Mouse (Mus musculus) forebrain, embryonic 15.5 days (tissue): ENCODE measurements at regions not wholly inside any gene's neighbourhood (a gene's known extent, or its start where the extent isn't known, plus 50 kb on each side); places are given as distances from the start of the nearest gene placed in this dataset.
A peak's percentile ranks its signal among the peaks of the same experiment; 100 is the strongest.

Experiments
- ATAC-seq: fragments of 200-750 bp; cut with Nextera tagmentation; replicated peaks from 2 replicates; pipeline ENCODE4 v1.8.0; 2017; ENCODE audit warnings: mild to moderate bottlenecking, moderate TSS enrichment, moderate library complexity
- H3K27ac ChIP-seq: fragments of 300-500 bp; sonication (generic); replicated peaks from 2 replicates; pipeline ENCODE4 v1.5.1; 2015; ENCODE audit warnings: mild to moderate bottlenecking, inconsistent platforms
- H3K27me3 ChIP-seq: fragments of 300-500 bp; sonication (generic); 2 replicates; pipeline ENCODE4 v1.6.1; 2015; ENCODE audit warnings: inconsistent platforms
- H3K36me3 ChIP-seq: fragments of 300-500 bp; sonication (generic); 2 replicates; pipeline ENCODE4 v1.6.1; 2015; ENCODE audit warnings: mild to moderate bottlenecking, inconsistent platforms
- H3K4me1 ChIP-seq: fragments of 300-500 bp; sonication (generic); 2 replicates; pipeline ENCODE4 v1.6.1; 2015; ENCODE audit warnings: inconsistent platforms
- H3K4me2 ChIP-seq: fragments of 300-500 bp; sonication (generic); replicated peaks from 2 replicates; pipeline ENCODE4 v1.6.1; 2015; ENCODE audit warnings: mild to moderate bottlenecking, inconsistent platforms
- H3K4me3 ChIP-seq: fragments of 300-500 bp; sonication (generic); 2 replicates; pipeline ENCODE4 v1.5.1; 2015; ENCODE audit warnings: mild to moderate bottlenecking, inconsistent platforms
- H3K9ac ChIP-seq: fragments of 300-500 bp; sonication (generic); replicated peaks from 2 replicates; pipeline ENCODE4 v1.6.1; 2015; ENCODE audit warnings: mild to moderate bottlenecking, inconsistent platforms
- H3K9me3 ChIP-seq: fragments of 300-500 bp; sonication (generic); 2 replicates; pipeline ENCODE4 v1.6.1; 2016; ENCODE audit warnings: inconsistent platforms
- WGBS: fragments of 180-500 bp; shearing (Covaris S2); methylation state at CpG from one replicate; pipeline ENCODE4 v1.1.7; 2015; ENCODE audit warnings: mixed read lengths; 5-methylcytosine and 5-hydroxymethylcytosine counted together

- Histone ChIP-seq H3K36me3 (no peaks in the 10 kb centered on the region), H3K27ac (no peak overlapping the region), H3K9me3 (no peaks in the 10 kb centered on the region), H3K4me2 (no peak overlapping the region), H3K27me3 (no peaks in the 10 kb centered on the region), H3K9ac (no peak overlapping the region), H3K4me3 (no peak overlapping the region), H3K4me1 (peaks cover 19% of the 10 kb centered on the region)
- WGBS = 33% methylated on average over 4 of the region's 4 CpGs
- ATAC-seq = no peak
Measured at GRCm38 (mm10) chr6:94776585-94776984, 76.6 kb upstream of the Lrig1 start.

- Histone ChIP-seq H3K36me3 (no peaks in the 10 kb centered on the region), H3K27me3 (no peaks in the 10 kb centered on the region), H3K27ac (no peak overlapping the region), H3K4me3 (no peak overlapping the region), H3K4me2 (no peak overlapping the region), H3K9ac (no peak overlapping the region), H3K9me3 (no peaks in the 10 kb centered on the region), H3K4me1 (peaks cover 19% of the 10 kb centered on the region)
- WGBS = 96% methylated on average over 3 of the region's 3 CpGs
- ATAC-seq = no peak
Measured at GRCm38 (mm10) chr6:94774871-94775270, 74.9 kb upstream of the Lrig1 start.

GRCm38 (mm10) chr6:94773604-94774486 lies 73.9 kb upstream of the Lrig1 start:
- Histone ChIP-seq H3K27me3 (no peaks in the 10 kb centered on the region), H3K4me1 (peaks cover 19% of the 10 kb centered on the region), H3K9ac (peak overlapping the region; percentile 46), H3K27ac (peak overlapping the region; percentile 79), H3K4me2 (peak overlapping the region; percentile 48), H3K9me3 (no peaks in the 10 kb centered on the region), H3K36me3 (no peaks in the 10 kb centered on the region), H3K4me3 (peak overlapping the region; percentile 31)
- WGBS = under 1% methylated on average over 27 of the region's 27 CpGs
- ATAC-seq = peak; percentile 65

GRCm38 (mm10) chr6:94772868-94773603 lies 73.1 kb upstream of the Lrig1 start:
- H3K4me1 ChIP-seq = peaks cover 19% of the 10 kb centered on the region
- H3K36me3 ChIP-seq = no peaks in the 10 kb centered on the region
- H3K4me2 ChIP-seq = peak overlapping the region; percentile 48
- H3K9ac ChIP-seq = peak overlapping the region; percentile 46
- no peaks in the 10 kb centered on the region for H3K27me3 ChIP-seq
- no peaks in the 10 kb centered on the region for H3K9me3 ChIP-seq
- WGBS = 8% methylated on average over 12 of the region's 12 CpGs
- peak; percentile 38; the same call in 1 of the 2 replicates for ATAC-seq
- peak overlapping the region; percentile 79 for H3K27ac ChIP-seq
- H3K4me3 ChIP-seq = peak overlapping the region; percentile 31

- Histone ChIP-seq H3K9ac (no peak overlapping the region), H3K4me3 (no peak overlapping the region), H3K36me3 (no peaks in the 10 kb centered on the region), H3K9me3 (no peaks in the 10 kb centered on the region), H3K27ac (0 out of 2 replicates have a peak overlapping the region, but pooled peaks have one; percentile 79), H3K4me1 (peaks cover 19% of the 10 kb centered on the region), H3K4me2 (no peak overlapping the region), H3K27me3 (no peaks in the 10 kb centered on the region)
- WGBS = 21% methylated on average over 7 of the region's 7 CpGs
- no peak for ATAC-seq
Measured at GRCm38 (mm10) chr6:94772391-94772790, 72.4 kb upstream of the Lrig1 start.

GRCm38 (mm10) chr6:94768230-94768629 lies 68.3 kb upstream of the Lrig1 start:
- 66% methylated on average over 5 of the region's 5 CpGs for WGBS
- no peak for ATAC-seq
- no peak overlapping the region for H3K27ac ChIP-seq

GRCm38 (mm10) chr6:94765724-94766123 lies 65.8 kb upstream of the Lrig1 start:
- H3K27ac ChIP-seq = no peak overlapping the region
- H3K9ac ChIP-seq = no peak overlapping the region
- WGBS = 81% methylated on average over 6 of the region's 6 CpGs
- no peaks in the 10 kb centered on the region for H3K36me3 ChIP-seq
- ATAC-seq = no peak
- H3K4me3 ChIP-seq = no peak overlapping the region
- peaks cover under 1% of the 10 kb centered on the region for H3K4me1 ChIP-seq
- no peak overlapping the region for H3K4me2 ChIP-seq
- H3K9me3 ChIP-seq = no peaks in the 10 kb centered on the region
- H3K27me3 ChIP-seq = no peaks in the 10 kb centered on the region

More at GRCm38 (mm10) chr6:94768230-94768629, 68.3 kb upstream of the Lrig1 start:
- H3K27me3 ChIP-seq = no peaks in the 10 kb centered on the region
- peaks cover 6% of the 10 kb centered on the region for H3K4me1 ChIP-seq
- no peak overlapping the region for H3K4me2 ChIP-seq
- H3K4me3 ChIP-seq = no peak overlapping the region
- no peaks in the 10 kb centered on the region for H3K9me3 ChIP-seq
- no peaks in the 10 kb centered on the region for H3K36me3 ChIP-seq
- no peak overlapping the region for H3K9ac ChIP-seq

GRCm38 (mm10) chr6:94761341-94761740 lies 61.4 kb upstream of the Lrig1 start:
- no peaks in the 10 kb centered on the region for H3K36me3 ChIP-seq
- 82% methylated on average over 6 of the region's 6 CpGs for WGBS
- no peaks in the 10 kb centered on the region for H3K9me3 ChIP-seq
- no peak overlapping the region for H3K4me2 ChIP-seq
- no peak overlapping the region for H3K27ac ChIP-seq
- ATAC-seq = no peak
- no peaks in the 10 kb centered on the region for H3K27me3 ChIP-seq
- H3K4me3 ChIP-seq = no peak overlapping the region
- no peak overlapping the region for H3K9ac ChIP-seq
- H3K4me1 ChIP-seq = peaks cover 6% of the 10 kb centered on the region

GRCm38 (mm10) chr6:94760629-94761111 lies 60.7 kb upstream of the Lrig1 start:
- ATAC-seq = no peak
- H3K36me3 ChIP-seq = no peaks in the 10 kb centered on the region
- H3K4me3 ChIP-seq = no peak overlapping the region
- H3K9ac ChIP-seq = no peak overlapping the region
- peaks cover 12% of the 10 kb centered on the region for H3K4me1 ChIP-seq
- H3K27me3 ChIP-seq = no peaks in the 10 kb centered on the region
- no peak overlapping the region for H3K4me2 ChIP-seq
- H3K9me3 ChIP-seq = no peaks in the 10 kb centered on the region
- H3K27ac ChIP-seq = no peak overlapping the region
- WGBS = 48% methylated on average over 17 of the region's 17 CpGs

GRCm38 (mm10) chr6:94759649-94760048 lies 59.7 kb upstream of the Lrig1 start:
- Histone ChIP-seq H3K9me3 (no peaks in the 10 kb centered on the region), H3K4me2 (no peak overlapping the region), H3K36me3 (no peaks in the 10 kb centered on the region), H3K27ac (no peak overlapping the region), H3K9ac (no peak overlapping the region), H3K4me1 (peaks cover 21% of the 10 kb centered on the region), H3K27me3 (no peaks in the 10 kb centered on the region), H3K4me3 (no peak overlapping the region)
- WGBS = 100% methylated on average over 1 of the region's 1 CpGs
- ATAC-seq = no peak

GRCm38 (mm10) chr6:94756006-94756405 lies 56.0 kb upstream of the Lrig1 start:
- Histone ChIP-seq H3K27me3 (no peaks in the 10 kb centered on the region), H3K9ac (no peak overlapping the region), H3K4me2 (no peak overlapping the region), H3K36me3 (no peaks in the 10 kb centered on the region), H3K9me3 (no peaks in the 10 kb centered on the region), H3K4me1 (peaks cover 21% of the 10 kb centered on the region), H3K27ac (peak overlapping the region; percentile 52), H3K4me3 (no peak overlapping the region)
- 7% methylated on average over 4 of the region's 4 CpGs for WGBS
- ATAC-seq = peak; percentile 86

- Histone ChIP-seq H3K9me3 (no peaks in the 10 kb centered on the region), H3K4me3 (no peak overlapping the region), H3K4me2 (no peak overlapping the region), H3K9ac (no peak overlapping the region), H3K36me3 (no peaks in the 10 kb centered on the region), H3K4me1 (peaks cover 19% of the 10 kb centered on the region), H3K27ac (peak overlapping the region; percentile 52), H3K27me3 (no peaks in the 10 kb centered on the region)
- 6% methylated on average over 13 of the region's 13 CpGs for WGBS
- ATAC-seq = 0 out of 2 replicates have a peak, but pooled peaks have one; percentile 23
Measured at GRCm38 (mm10) chr6:94755297-94755831, 55.4 kb upstream of the Lrig1 start.
